Mouse (Mus musculus) ZHBTc4 (cell line): ENCODE results near the gene Spindoc.

ENCODE experiments used
- DNase-seq: peaks from one replicate; pipeline ENCODE4 v3.0.0-alpha.2; 2011; ENCODE audit warnings: low read depth, low spot score

The Spindoc gene

GRCm38 (mm10) chr19:7382903-7383865 lies at the start of gene Spindoc:
Spindoc (minus strand) TSS chr19:7382994.
- DNase-seq, result peak; percentile 97

GRCm38 (mm10) chr19:7425398-7425775 lies 42.6 kb upstream of the Spindoc start:
- DNase-seq, result no peak

GRCm38 (mm10) chr19:7424590-7425397 lies 42.0 kb upstream of the Spindoc start:
- DNase-seq, result no peak

- no peak for DNase-seq
These were observed 41.3 kb upstream of the Spindoc start for GRCm38 (mm10) chr19:7424131-7424530.

- DNase-seq, result no peak
These were observed 40.8 kb upstream of the Spindoc start for GRCm38 (mm10) chr19:7423656-7424030.

- DNase-seq, result peak; percentile 55
These were observed 40.3 kb upstream of the Spindoc start for GRCm38 (mm10) chr19:7423028-7423655.

GRCm38 (mm10) chr19:7422656-7423027 lies 39.8 kb upstream of the Spindoc start:
- peak; percentile 43 for DNase-seq

GRCm38 (mm10) chr19:7421602-7422591 lies 39.1 kb upstream of the Spindoc start:
- DNase-seq, result peak; percentile 66

GRCm38 (mm10) chr19:7420841-7421601 lies 38.2 kb upstream of the Spindoc start:
- no peak for DNase-seq

- DNase-seq, result no peak
These were observed 37.3 kb upstream of the Spindoc start for GRCm38 (mm10) chr19:7420108-7420507.

- DNase-seq, result no peak
These were observed 36.3 kb upstream of the Spindoc start for GRCm38 (mm10) chr19:7419134-7419533.

GRCm38 (mm10) chr19:7417911-7418849 lies 35.4 kb upstream of the Spindoc start:
- peak; percentile 86 for DNase-seq

- DNase-seq, result peak; percentile 86
These were observed 34.3 kb upstream of the Spindoc start, which contains the start of gene 2700081O15Rik for GRCm38 (mm10) chr19:7416834-7417735. 2700081O15Rik (plus strand) TSS chr19:7417625.

- DNase-seq, result no peak
These were observed 33.4 kb upstream of the Spindoc start for GRCm38 (mm10) chr19:7415916-7416833.

- DNase-seq, result peak; percentile 76
These were observed 29.6 kb upstream of the Spindoc start for GRCm38 (mm10) chr19:7412361-7412760.

- peak; percentile 65 for DNase-seq
These were observed 21.9 kb upstream of the Spindoc start for GRCm38 (mm10) chr19:7404623-7405229.
